Mouse (Mus musculus) frontal cortex, postnatal 10 days (tissue): ENCODE measurements around the gene Oosp2.

Source experiments
- DNase-seq, 2 experiments: peaks; one replicate each; pipeline ENCODE4 v3.0.0; 2022; ENCODE audit warnings: low spot score in 2 of 2, mixed read lengths in 1 of 2

Gene Oosp2

GRCm38 (mm10) chr19:11660459-11660858 is at the start of gene Oosp2:
Gene Oosp2, minus strand, starts transcription at chr19:11660559.
- no peak for DNase-seq

DNA sequence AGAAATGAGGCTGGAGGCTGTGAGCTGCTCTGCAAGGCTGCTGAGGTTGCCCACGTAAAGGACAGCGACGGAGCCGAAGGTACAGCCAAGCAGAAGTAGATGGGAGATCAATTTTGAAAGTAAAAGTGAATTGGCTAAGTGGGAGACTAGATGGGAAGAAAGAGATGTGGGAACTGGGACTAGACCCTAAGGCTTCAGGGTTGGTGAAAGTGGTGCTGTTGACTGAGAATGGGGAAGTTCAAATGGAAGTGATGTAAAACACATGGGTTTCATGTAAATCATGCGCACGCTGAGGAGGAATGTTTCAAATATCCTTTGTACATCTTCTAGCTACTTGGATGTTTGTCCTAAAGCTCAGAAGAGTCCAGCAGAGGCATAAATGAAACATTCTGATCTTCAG is 38.0 kb upstream of the Oosp2 start:
- DNase-seq: no peak

DNA sequence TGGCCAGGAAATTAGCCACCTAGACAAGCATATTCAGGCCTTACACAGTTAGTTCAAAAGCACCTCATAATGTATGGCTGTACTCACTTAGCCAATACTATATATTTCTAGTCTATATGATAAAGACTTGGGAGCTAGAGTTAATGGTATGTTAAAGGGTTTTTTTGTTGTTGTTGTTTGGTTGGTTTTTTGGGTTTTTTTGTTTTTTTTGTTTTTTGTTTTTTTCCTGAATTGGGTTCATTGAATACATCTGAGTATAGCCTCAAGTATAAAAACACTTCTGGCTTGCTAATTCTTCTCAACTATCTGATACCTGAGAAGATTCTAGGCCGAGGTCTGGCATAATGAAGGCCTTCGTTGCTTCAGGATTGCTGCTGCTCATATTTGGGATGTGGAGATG is 36.4 kb upstream of the Oosp2 start, which contains the start of gene Oosp3:
Oosp3 (plus strand) TSS at position 301 of the 400 bp plus-strand sequence.
- no peak for DNase-seq

- no peak for DNase-seq
Measured at GRCm38 (mm10) chr19:11691454-11691853, 31.1 kb upstream of the Oosp2 start.

- DNase-seq: no peak
Measured at GRCm38 (mm10) chr19:11690839-11691238, 30.5 kb upstream of the Oosp2 start, which contains the start of gene Oosp1. Gene Oosp1, minus strand, starts transcription at chr19:11691150.

GRCm38 (mm10) chr19:11661562-11661961 is 1.2 kb upstream of the Oosp2 start:
- DNase-seq: no peak

GRCm38 (mm10) chr19:11659142-11659541 is 1.2 kb downstream of the Oosp2 start:
- DNase-seq: no peak

- no peak for DNase-seq
Measured at GRCm38 (mm10) chr19:11649564-11649963, 10.8 kb downstream of the Oosp2 start.

GRCm38 (mm10) chr19:11646166-11646565 is 14.2 kb downstream of the Oosp2 start:
- DNase-seq: no peak

DNA sequence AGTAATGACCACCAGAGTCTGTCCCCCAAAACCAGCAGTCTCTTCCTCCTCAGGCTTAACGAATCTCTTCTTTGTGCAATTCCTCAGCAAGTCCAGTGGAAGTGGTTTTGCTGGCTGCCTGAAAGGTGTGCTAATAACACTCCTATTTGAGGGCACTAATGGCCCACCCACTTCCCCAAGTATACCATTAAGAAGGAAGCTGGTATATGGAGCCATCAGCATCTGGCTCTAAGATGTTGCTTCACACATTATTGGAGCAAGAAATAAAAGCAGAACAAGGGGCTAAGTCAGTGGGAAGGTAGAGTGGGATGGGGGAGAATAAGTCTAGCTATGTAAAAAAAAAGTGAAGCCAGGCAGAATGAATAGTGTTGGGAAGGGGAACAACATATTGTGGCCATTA is 19.6 kb downstream of the Oosp2 start, which contains the start of gene Ms4a3:
Ms4a3 (minus strand) TSS at position 120 of the 400 bp plus-strand sequence.
- DNase-seq: no peak

DNA sequence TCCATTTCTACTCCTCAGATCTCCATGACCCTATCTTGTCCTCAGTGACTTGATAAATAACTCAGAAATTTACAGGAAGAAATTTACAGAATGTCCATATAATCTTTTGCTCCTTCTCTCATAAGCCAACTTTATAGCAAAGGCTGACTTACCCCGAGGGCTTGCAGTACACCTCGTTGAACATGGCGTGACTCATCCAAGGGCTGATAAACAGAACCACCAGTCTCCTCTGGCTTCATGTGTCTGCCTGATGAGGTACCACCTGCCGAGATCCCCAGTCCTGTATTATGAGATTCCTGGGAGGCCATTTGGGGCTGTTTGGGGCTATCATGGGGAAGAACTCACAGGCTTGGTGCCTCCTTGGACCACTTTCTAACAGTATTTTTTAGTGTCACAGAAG is 21.3 kb downstream of the Oosp2 start:
- no peak for DNase-seq

DNA sequence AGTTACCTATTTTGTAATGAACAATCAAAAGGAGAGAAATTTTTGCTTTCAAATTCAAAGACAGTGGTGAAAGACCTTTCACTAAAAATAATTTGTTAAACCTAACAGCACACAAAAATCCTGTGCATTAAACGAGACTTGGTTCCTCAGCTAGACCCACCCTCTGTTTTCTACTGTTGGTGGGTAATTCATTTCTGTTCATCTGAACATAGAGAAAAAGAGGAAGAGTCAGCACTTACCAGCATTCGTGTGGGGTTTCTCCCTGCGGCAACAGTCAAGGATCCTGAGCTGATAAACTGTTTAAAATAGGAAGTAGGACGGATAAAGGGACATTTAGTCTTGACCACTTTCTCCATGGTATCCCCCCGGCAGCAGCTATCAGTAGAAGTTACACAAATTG is 24.8 kb downstream of the Oosp2 start:
- no peak for DNase-seq

DNA sequence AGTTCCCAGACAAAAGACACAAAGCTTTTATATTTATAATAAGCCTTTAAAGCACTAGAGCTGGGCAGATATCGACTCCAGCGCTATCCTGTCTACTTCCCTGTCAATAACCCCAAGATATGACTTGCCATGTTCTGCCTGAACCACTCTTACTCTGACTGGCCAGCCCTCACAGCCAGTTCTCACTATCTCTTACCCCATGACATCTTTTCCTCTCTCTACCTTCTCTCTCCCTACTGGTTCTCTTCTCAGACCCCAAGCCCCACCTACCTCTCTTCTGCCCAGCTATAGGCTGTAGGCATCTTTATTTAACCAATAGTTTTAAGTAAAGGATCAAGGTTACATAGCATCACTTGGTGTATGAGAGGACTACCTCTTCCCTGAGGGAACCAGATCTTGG is 26.0 kb downstream of the Oosp2 start:
- DNase-seq: no peak

DNA sequence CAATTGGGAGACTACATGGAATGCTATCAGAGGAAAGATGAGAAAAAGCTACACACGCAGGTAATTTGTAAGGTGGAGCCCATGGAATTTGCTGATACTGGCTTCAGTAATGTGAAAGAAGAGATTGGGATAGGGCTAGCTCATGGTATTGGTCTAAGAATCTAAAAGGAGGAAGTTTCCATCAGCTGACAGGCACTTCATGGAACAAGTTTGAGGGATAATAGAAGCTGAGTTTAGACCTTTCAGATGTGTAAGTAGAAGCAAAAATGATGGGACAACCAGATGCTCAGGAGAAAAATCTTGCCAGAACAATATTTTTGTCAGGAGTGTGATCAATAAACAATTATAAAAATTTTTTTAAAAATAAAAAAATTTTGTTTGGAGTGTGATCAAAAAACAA is 26.6 kb downstream of the Oosp2 start:
- no peak for DNase-seq

GRCm38 (mm10) chr19:11625231-11625630 is 35.1 kb downstream of the Oosp2 start:
- no peak for DNase-seq

DNA sequence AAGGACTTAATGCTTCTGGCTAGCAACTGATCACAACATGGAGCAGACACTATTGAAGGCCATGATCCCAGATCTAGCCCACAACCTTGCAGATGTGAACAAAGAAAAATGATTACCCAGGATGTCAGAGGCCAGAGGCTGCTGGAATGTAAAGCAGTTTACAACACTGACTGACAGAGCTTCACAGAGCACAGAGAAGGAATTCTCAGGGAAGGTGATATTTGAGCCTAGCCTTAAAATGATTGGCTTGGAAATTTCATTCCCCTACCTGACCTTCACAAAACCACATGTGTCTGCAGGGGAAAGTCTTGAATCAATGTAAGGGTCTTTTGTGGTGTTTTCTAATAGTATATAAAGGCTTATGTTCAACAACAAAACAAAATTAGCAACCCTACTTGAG is 35.6 kb downstream of the Oosp2 start:
- no peak for DNase-seq

GRCm38 (mm10) chr19:11623551-11623950 is 36.8 kb downstream of the Oosp2 start, which contains the start of gene Ms4a2:
Gene Ms4a2, minus strand, starts transcription at chr19:11623719.
- no peak for DNase-seq

GRCm38 (mm10) chr19:11617983-11618382 is 42.4 kb downstream of the Oosp2 start:
- DNase-seq: no peak

DNA sequence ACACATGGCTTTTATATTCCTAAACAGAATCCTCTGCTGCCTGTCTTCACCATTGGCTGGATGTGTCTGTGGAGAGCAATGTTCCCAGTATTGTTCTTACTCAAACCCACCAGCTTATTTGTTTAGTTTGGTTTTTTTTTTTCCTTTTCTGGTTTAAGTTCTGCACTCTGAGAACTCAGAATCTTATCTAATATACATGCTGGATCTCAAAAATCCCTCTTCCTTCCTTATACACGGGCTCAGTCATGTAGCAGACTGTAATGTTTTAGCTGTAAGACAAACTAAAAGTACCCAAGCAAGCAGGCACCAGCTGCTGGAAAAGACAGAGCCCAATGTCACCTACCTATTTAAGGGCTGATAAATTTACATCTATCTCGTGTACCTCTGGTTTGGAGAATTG is 45.6 kb downstream of the Oosp2 start:
- DNase-seq: no peak

DNA sequence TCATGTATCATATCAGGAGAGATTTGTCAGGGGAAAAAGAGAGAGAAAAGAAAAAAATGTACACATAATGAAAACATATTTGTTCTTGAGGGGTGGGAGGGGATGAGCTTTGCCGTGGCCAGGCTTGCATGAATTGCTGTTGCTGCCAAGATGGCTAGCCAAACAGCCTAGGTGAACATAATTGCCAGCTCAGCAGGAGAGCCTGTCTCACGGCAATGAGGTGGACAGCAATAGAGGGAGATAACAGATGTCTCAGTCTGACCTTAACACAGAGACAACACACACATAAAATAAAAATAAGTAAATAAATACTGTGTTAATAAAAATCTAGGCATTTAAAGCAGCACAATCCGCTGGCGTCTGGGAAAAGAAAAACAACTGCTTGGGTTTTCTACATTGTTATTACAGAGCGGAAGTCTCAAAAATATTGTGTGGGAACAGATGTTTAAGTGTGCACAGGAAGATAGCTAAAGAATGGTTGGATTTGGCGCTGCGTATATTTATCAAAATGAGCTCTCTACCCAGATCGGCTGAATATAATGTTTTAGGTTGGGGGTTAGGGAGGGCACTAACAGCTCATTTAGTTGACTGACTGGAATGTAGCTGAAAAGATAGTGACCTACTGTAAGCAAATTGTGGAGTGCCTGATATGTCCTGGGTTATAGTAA is 46.4 kb downstream of the Oosp2 start:
- DNase-seq: no peak

GRCm38 (mm10) chr19:11613084-11613483 is 47.3 kb downstream of the Oosp2 start:
- no peak for DNase-seq

DNA sequence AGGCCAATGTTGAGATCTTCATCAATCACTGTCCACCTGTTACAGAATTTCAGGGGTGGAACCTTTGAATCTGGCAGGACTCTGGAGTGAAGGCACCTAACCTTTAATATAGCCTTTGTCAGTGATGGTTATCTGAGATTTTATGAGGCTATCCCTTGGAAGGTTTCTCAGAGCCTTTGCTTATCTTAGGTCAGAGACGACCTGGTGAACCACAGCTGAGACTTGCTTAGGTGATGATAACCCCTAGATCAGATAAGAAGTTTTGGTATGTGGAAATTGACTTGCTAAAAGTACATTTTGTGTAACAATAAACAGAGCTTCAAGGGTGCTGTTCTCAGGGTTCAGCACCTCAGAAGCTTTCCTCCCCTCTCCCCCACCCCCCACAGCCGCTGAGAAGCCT is 48.1 kb downstream of the Oosp2 start:
- no peak for DNase-seq

DNA sequence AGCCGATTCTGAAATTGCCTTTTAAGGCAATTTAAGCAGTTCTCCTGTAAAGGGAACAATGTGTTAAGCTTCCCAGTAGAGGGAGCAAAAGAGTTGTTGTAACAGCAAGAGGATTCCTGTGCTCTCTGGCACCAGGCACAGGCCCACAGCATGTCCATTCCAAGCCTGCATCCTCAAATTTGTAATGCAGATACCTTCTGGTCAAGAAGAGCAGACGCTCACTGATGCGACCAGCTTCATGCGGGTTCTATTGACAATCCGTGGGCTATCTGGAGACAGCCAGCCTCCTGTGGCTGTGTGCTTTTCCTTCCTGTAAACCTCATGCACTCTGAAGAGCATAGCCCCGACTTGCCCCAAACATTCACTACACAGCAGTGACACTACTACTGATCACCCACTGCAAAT is 48.8 kb downstream of the Oosp2 start:
- DNase-seq: peak in 1 of 2 experiments; percentile 12

DNA sequence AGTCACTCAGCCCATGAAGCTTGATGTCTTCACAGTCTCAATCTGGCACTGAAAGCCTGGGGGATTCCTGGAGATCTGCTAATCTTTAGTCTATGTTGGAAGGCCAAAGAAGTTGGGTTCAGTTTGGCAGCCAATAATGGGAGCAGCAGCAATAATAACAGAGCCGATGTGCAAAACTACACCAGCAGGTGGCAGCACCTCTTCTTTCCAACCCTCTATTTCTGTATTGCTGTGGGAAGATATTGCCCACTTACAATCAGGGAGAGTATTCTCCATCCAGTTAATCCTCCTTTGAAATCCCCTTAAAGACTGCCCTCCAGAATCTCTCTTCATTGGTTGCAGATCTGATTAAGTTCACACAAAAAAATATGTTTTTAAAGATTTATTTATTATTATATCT is 52.2 kb downstream of the Oosp2 start:
- DNase-seq: no peak
